Mouse (Mus musculus): ENCODE measurements around the gene Dnajc28.

GRCm38 (mm10) chr16:91588703-91589102 is 30.1 kb downstream of the Dnajc28 start:
- no peak for TF ChIP-seq CTCF (IDR thresholded peaks at IDR 0.05; ENCODE audit: low read depth)
- no peak for TF ChIP-seq EP300 (IDR thresholded peaks at IDR 0.05; ENCODE audit: low read depth)
